Mouse (Mus musculus) heart, adult 2 months (tissue): ENCODE measurements around the gene Supt4a.

Experiments
- CTCF ChIP-seq: fragments of 200-600 bp; IDR thresholded peaks from 2 replicates; pipeline ENCODE4 v1.8.1; 2022; ENCODE audit warnings: antibody characterized with exemption, mild to moderate bottlenecking, moderate library complexity
- POLR2A ChIP-seq: fragments of 200-500 bp; IDR thresholded peaks from 2 replicates; pipeline ENCODE4 v1.6.1; 2011; ENCODE audit warnings: mild to moderate bottlenecking, low read depth, low read length, control low read depth; ENCODE audit not compliant: insufficient read depth

DNA sequence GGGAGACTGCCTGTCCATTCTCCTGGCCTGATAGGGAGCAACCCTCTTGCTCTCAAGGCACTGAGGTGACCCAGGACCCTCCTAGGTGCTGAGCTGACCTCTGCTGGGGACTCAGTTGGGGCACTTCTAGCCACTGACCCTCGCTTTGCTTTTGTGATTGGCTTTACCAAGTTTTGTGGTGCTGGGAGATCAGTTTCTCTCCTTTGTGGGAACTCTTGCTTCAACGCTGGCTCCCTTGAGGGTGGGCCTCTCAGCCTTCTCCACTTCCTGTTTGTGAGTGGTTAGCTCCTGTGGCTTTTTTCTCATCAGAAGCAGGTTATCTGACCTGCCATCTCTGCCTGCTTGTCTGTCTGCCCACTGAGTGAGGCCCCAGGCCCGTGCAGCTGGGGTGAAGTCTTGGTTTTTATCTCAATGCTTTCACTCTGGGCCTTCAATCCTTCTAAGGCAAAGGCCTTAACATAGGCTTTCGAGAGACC, 14.2 kb downstream of the Supt4a start:
- no peak for TF ChIP-seq POLR2A
- no peak for TF ChIP-seq CTCF
